Mouse (Mus musculus) hindbrain, embryonic 10.5 days (tissue): ENCODE results near the gene Foxi3. TPM values are rescaled to one million over a fixed set of nuclear protein-coding genes. Genes with fewer than 3 reads are reported as not detected.

Experiments
- DNase-seq: peaks from one replicate; pipeline ENCODE4 v3.0.0-alpha.2; 2017; ENCODE audit warnings: low spot score
- H3K27ac ChIP-seq: fragments of 300-500 bp; sonication (generic); 2 replicates; pipeline ENCODE4 v1.5.1; 2016; ENCODE audit warnings: mild to moderate bottlenecking, moderate library complexity
- H3K27me3 ChIP-seq: fragments of 300-500 bp; sonication (generic); 2 replicates; pipeline ENCODE4 v1.6.1; 2016; ENCODE audit warnings: mild to moderate bottlenecking; ENCODE audit not compliant: poor library complexity, insufficient read depth, severe bottlenecking
- H3K36me3 ChIP-seq: fragments of 300-500 bp; sonication (generic); 2 replicates; pipeline ENCODE4 v1.6.1; 2016; ENCODE audit warnings: mild to moderate bottlenecking, moderate library complexity
- H3K4me1 ChIP-seq: fragments of 300-500 bp; sonication (generic); replicated peaks from 2 replicates; pipeline ENCODE4 v1.6.1; 2016; ENCODE audit warnings: mild to moderate bottlenecking
- H3K4me3 ChIP-seq: fragments of 300-500 bp; sonication (generic); 2 replicates; pipeline ENCODE4 v1.5.1; 2016; ENCODE audit warnings: mild to moderate bottlenecking, moderate library complexity
- H3K9me3 ChIP-seq: fragments of 300-500 bp; sonication (generic); 2 replicates; pipeline ENCODE4 v1.6.1; 2016; ENCODE audit warnings: mild to moderate bottlenecking, moderate library complexity
- WGBS: fragments of 180-500 bp; shearing (Covaris S2); methylation state at CpG from one replicate; pipeline ENCODE4 v1.1.7; 2016; 5-methylcytosine and 5-hydroxymethylcytosine counted together
- polyA plus RNA-seq: library from polyadenylated mRNA; unstranded; fragments of >200 nt; fragmentation: Nextera tagmentation; extraction: Ambion mirVana; gene quantifications from 2 replicates; pipeline ENCODE4 v1.2.1, GENCODE M21; 2016

Foxi3 gene
- polyA plus RNA-seq, 1 experiment from 2014 or later, result not detected

DNA sequence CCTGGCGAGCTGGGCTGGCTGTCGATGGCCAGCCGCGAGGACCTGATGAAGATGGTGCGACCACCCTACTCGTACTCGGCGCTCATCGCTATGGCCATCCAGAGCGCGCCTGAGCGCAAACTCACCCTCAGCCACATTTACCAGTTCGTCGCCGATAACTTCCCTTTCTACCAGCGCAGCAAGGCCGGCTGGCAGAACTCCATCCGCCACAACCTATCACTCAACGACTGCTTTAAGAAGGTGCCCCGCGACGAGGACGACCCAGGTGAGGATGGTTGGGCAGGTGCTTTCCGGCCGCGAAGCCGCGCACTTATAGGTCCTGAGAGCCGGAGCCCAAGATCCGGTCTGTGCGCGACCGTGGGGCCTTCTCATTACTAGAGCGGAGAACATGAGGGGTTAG, 605 bp downstream of the Foxi3 start:
- peak; percentile 45 for DNase-seq
- H3K27me3 ChIP-seq, result peaks cover 94% of the 10 kb centered on the region
- H3K4me1 ChIP-seq, result peaks cover 13% of the 10 kb centered on the region
- no peak overlapping the region for H3K27ac ChIP-seq
- H3K4me3 ChIP-seq, result peak overlapping the region; percentile 61
- WGBS, result under 1% methylated on average over 34 of the region's 34 CpGs
- no peaks in the 10 kb centered on the region for H3K9me3 ChIP-seq
- H3K36me3 ChIP-seq, result no peaks in the 10 kb centered on the region

DNA sequence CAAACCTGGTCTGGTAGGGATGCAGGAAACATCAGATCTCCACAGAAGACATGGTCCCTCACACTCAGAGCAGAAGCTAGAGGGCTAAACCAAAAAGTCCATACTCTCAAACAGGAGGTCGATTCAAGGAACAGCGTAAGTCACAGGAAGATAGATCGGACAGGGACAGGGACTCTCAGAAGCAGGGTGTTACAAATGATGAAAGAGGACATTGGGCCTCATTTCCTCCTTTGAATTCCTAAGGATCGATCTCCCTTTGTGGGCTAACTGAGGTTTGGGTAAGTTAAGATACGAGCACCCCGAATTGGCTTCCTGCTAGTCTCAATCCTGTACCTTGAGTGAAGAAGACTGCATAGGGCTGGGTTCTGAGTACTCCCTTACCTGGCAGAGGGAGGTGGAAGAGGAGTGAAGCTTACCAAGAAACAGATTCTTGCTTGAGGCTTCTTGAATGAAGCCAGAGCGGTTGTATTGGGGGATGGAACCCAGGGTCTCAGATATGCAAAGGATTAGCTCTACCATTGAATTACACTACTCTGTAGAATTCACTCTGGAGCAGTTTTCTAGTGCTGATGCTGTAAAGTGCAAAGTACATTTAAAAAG, 1.1 kb downstream of the Foxi3 start:
- Histone ChIP-seq H3K36me3 (no peaks in the 10 kb centered on the region), H3K4me3 (peak overlapping the region; percentile 61; the same call in 1 of the 2 replicates), H3K9me3 (no peaks in the 10 kb centered on the region), H3K4me1 (peaks cover 13% of the 10 kb centered on the region), H3K27ac (no peak overlapping the region), H3K27me3 (peaks cover 92% of the 10 kb centered on the region)
- WGBS, result 9% methylated on average over 7 of the region's 7 CpGs
- no peak for DNase-seq

DNA sequence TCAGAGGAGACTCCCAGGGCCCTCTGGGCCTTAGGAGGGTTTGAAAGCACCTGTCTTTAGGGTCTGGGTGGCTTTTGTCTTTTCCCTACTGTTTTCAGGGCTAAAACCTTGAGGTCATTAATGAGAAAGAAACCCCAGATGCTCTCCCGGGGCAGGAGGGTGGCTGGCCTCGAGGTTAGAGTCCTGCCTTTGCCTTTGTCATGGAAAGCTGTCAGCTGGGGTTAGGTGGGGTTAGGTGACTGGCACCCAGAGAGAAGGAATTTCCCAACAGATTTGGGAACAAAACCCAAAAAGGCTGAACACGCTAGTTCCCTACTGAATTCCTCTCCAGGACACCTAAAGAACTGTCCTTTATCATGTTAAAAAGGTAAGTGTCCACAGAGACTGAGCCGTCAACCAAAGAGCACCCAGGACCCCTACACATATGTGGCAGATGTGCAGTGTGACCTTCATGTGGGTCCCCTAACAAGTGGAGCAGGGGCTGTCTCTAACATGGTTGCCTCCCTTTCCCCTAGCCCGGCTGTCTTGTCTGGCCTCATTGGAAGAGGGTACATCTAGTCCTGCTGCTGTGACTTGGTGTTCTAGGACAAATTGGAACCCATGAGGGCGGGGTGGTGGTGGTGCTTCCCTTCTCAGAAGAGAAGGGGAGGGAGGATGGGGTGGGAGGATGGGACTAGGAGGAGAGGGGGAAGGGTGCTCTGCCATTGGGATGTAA, 7.9 kb downstream of the Foxi3 start:
- Histone ChIP-seq H3K36me3 (no peaks in the 10 kb centered on the region), H3K4me3 (no peak overlapping the region), H3K27me3 (peaks cover 77% of the 10 kb centered on the region), H3K27ac (no peak overlapping the region), H3K9me3 (no peaks in the 10 kb centered on the region), H3K4me1 (peaks cover 28% of the 10 kb centered on the region)
- no peak for DNase-seq
- WGBS, result 21% methylated on average over 6 of the region's 6 CpGs

DNA sequence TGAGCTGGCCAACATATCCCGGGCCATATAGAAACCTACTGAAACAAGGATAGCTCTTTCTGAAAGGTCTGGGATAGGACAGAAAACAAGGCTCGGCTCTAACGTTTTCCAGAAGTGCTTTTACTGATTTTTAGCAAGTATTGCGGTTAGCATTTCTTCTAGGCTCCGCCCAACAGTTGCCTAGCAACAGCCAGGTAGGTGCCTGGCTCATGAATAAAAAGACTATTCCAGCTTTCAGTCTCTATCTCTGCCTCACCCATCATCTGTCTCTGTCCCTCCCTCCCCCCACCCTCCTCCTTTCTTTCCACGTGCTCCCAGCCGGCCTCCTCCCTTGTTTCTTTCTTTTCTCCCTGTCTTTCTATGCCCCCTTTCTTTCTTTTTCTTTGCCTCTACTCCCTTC, 9.4 kb downstream of the Foxi3 start:
- no peaks in the 10 kb centered on the region for H3K9me3 ChIP-seq
- no peak for DNase-seq
- 20% methylated on average over 7 of the region's 7 CpGs for WGBS
- H3K27ac ChIP-seq, result no peak overlapping the region
- H3K27me3 ChIP-seq, result peaks cover 67% of the 10 kb centered on the region
- no peaks in the 10 kb centered on the region for H3K36me3 ChIP-seq
- H3K4me3 ChIP-seq, result no peak overlapping the region
- H3K4me1 ChIP-seq, result peaks cover 28% of the 10 kb centered on the region

DNA sequence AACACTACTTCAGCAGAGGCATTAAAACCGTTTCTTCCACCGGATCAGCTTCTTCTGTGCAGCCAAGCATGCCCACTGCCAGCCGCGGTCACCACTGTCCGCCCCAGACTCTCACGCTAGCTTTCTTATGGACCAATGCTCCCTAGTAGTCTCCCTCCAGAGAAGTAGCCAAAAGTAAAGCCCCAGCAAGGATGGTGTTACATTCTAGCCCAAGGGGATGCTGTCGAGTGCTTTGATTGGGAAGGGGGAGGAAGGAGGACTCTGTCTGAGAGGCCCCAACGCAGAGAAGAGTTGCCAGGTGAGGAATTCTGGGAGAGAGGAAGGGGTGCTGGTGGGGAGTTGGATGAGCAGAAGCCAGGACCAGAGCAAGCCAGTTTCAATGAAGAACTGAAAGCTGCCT, 11.1 kb downstream of the Foxi3 start:
- peak; percentile 26 for DNase-seq
- peak overlapping the region; percentile 56 for H3K27ac ChIP-seq
- 2% methylated on average over 8 of the region's 8 CpGs for WGBS
- H3K36me3 ChIP-seq, result no peaks in the 10 kb centered on the region
- peaks cover 28% of the 10 kb centered on the region for H3K4me1 ChIP-seq
- peak overlapping the region; percentile 43 for H3K4me3 ChIP-seq
- H3K9me3 ChIP-seq, result no peaks in the 10 kb centered on the region
- peaks cover 58% of the 10 kb centered on the region for H3K27me3 ChIP-seq

DNA sequence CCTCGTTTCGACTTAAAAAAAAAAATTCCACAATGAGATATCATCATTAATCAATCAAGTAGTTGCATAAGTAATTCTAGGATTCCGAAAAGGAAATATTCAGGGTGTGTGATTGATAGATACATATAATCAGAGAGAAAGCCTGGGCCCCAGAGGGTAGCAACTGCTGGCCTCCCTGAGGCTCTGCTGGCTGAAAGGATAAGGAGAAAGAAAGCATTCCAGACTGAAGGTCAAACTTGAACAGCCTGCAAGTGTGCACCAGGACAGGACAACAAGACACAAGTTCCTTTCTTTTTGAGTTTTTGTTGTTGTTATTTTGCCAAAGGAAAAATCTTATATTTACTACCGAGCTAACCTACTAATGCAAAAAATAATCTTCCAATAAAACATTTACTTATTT, 12.0 kb downstream of the Foxi3 start:
- Histone ChIP-seq H3K4me1 (peaks cover 28% of the 10 kb centered on the region), H3K9me3 (no peaks in the 10 kb centered on the region), H3K27ac (no peak overlapping the region), H3K27me3 (peaks cover 49% of the 10 kb centered on the region), H3K4me3 (no peak overlapping the region), H3K36me3 (no peaks in the 10 kb centered on the region)
- WGBS, result 76% methylated on average over 4 of the region's 4 CpGs
- DNase-seq, result no peak

DNA sequence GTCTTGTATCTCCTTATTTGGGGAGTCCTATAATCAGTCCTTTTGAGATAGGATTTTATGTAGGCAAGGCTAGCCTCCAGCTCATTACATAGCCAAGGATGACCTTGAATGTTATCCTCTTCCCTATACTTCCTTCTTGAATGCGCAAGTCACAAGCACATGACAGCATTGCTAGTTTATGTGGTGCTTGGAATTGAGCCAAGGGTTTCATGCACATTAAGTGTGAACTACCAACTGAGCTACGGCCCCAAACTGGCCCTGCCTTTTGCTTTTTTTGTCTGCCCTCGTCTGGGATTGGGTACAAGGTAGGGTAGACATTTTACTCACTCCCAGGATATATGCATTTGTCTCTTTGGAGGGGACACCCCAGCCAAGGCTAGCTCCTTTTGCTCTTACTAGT, 16.7 kb downstream of the Foxi3 start:
- no peak for DNase-seq
- H3K27me3 ChIP-seq, result peaks cover 7% of the 10 kb centered on the region; the same call in 1 of the 2 replicates
- 84% methylated on average over 3 of the region's 3 CpGs for WGBS

DNA sequence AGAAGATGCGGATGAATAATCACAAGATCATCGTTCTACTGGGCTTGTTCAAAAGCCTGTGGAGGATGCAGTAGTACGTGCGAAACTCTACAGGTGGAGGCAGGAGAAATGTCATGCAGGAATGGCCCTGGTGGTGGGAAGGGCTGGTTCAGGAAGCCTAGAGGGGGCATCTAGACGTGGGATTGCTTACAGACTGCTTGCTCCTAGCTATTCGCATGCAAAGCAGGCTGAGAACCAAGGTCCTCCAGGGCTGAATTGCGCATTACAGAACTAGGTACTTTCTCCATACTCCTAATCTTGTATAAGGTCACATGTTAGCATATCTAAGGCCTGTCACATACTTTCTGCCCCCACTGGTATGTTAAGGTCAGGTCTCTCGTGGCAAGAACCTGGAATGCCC, 24.7 kb downstream of the Foxi3 start:
- Histone ChIP-seq H3K4me3 (no peak overlapping the region), H3K4me1 (no peaks in the 10 kb centered on the region), H3K36me3 (no peaks in the 10 kb centered on the region), H3K9me3 (no peaks in the 10 kb centered on the region), H3K27me3 (no peaks in the 10 kb centered on the region), H3K27ac (no peak overlapping the region)
- DNase-seq, result no peak
- WGBS, result 78% methylated on average over 8 of the region's 8 CpGs

More for the DNA sequence above, 16.7 kb downstream of the Foxi3 start:
- no peak overlapping the region for H3K4me3 ChIP-seq
- no peaks in the 10 kb centered on the region for H3K9me3 ChIP-seq
- H3K36me3 ChIP-seq, result no peaks in the 10 kb centered on the region
- peaks cover 11% of the 10 kb centered on the region for H3K4me1 ChIP-seq
- H3K27ac ChIP-seq, result no peak overlapping the region

DNA sequence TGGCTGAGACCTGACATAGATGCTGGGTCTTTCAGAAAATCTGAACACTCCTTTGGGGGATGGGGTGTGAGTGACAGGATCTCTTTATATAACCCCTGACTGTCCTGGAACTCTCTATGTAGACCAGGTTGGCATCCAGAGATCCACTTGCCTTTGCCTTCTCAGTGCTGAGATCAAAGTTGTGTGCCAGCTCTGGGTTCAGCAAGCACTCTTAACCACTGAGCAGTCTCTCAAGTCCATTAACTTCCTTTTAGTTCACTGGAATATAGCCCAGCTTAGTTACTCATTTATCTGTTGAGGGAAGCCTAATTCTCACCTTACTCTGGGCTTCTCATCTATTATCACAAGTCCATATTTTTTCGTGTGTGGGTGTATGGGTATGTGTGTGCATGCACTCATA, 26.1 kb downstream of the Foxi3 start:
- H3K27ac ChIP-seq, result no peak overlapping the region
- WGBS, result 76% methylated on average over 1 of the region's 1 CpGs
- DNase-seq, result no peak
- no peaks in the 10 kb centered on the region for H3K9me3 ChIP-seq
- no peak overlapping the region for H3K4me3 ChIP-seq
- H3K4me1 ChIP-seq, result 0 out of 2 replicates have a peak, but pooled peaks cover 4% of the 10 kb centered on the region
- H3K27me3 ChIP-seq, result no peaks in the 10 kb centered on the region
- H3K36me3 ChIP-seq, result no peaks in the 10 kb centered on the region

DNA sequence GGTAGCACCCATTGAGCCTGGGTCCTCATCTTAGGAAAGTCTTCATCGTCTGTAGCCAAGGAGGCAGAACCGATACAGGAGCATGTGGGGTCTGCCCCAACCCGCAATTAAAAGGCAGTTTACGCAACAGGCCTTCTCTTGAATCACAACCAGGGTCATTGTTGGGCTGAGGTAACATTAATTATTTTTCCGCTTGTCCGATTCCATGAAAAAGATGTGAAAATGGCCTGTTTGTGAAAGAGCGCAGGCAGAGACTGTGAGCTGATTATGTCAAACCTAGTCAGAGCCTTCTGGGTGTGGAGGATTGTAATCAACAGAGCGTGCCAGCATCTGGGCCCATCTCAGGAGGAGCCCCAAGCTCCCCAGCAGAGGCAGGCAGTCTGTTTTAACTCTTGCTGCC, 30.4 kb downstream of the Foxi3 start:
- DNase-seq, result no peak
- Histone ChIP-seq H3K27ac (no peak overlapping the region), H3K36me3 (no peaks in the 10 kb centered on the region), H3K4me3 (no peak overlapping the region), H3K4me1 (0 out of 2 replicates have a peak, but pooled peaks cover 4% of the 10 kb centered on the region), H3K27me3 (no peaks in the 10 kb centered on the region), H3K9me3 (no peaks in the 10 kb centered on the region)
- 61% methylated on average over 8 of the region's 8 CpGs for WGBS

DNA sequence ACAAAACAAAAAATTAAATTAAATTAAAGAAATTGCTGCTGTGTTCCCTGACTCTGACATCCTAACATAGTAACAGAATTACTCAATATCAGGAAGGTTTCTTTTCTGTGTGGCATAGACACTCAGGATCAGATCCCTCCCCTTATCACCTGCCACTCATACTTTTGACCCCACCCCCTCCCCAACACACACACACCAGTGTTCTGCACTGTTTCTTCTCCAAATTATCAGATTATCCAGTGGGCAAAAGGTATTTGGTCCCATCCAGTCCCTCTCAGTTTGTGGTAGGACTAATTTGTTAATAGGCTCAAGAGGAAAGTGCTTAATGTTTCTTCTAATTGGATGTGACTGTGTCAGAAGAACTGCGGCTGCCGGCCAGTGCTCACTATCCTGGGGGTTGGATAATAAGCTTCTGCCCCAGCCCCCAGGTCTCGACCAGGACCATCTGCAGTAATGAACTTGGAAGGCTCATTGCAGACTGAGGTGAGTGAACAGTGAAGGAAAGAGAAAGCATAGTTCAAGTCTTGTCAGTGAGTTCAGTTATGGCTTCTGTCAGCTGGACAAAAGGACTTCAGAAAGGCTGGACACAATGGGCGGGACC, 39.9 kb downstream of the Foxi3 start:
- no peak for DNase-seq
- no peak overlapping the region for H3K4me3 ChIP-seq
- WGBS, result 75% methylated on average over 4 of the region's 4 CpGs
- no peaks in the 10 kb centered on the region for H3K9me3 ChIP-seq
- H3K27ac ChIP-seq, result no peak overlapping the region
- no peaks in the 10 kb centered on the region for H3K27me3 ChIP-seq
- H3K4me1 ChIP-seq, result 0 out of 2 replicates have a peak, but pooled peaks cover 5% of the 10 kb centered on the region
- H3K36me3 ChIP-seq, result no peaks in the 10 kb centered on the region

DNA sequence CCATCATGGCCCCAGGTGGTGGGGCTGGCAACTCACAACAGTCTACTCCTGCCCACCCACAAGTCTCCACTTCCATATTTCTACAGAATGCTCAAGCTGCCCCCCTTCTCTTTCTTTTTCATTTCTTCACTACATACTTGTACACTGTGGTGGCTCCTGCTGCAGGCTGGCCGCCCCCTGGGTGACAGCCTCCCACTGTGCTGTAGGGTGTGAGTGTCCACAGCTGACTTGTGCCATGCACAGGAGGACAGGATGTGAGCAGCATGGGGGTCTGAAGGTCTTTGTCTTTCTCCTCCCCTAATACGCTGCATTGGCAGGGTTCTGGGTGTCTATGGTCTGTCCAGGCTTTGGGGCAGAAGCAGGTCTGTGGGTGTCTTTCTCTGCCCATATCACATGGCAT, 46.3 kb downstream of the Foxi3 start:
- WGBS, result 82% methylated on average over 2 of the region's 2 CpGs
- H3K4me3 ChIP-seq, result no peak overlapping the region
- H3K4me1 ChIP-seq, result no peaks in the 10 kb centered on the region
- no peaks in the 10 kb centered on the region for H3K9me3 ChIP-seq
- no peak overlapping the region for H3K27ac ChIP-seq
- H3K27me3 ChIP-seq, result no peaks in the 10 kb centered on the region
- DNase-seq, result no peak
- no peaks in the 10 kb centered on the region for H3K36me3 ChIP-seq

DNA sequence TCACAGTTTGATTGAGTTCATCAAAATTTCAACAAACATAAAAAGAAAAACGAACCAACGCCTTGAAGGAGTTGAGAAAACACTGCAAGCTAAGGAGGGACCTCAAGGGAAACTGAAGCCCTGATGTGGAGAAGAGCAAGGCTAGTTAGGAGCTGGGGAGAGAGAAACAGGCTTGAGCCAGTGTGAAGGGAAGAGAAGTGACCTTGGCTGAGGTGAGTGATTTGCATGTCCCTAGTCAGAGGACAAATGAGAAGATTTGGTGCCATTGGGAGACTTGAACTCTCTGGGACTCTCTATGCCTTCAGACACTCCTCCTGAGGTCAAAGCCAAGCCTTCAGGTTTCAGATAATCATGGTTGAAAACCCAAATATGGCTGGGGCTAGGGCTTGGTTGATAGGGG, 47.8 kb downstream of the Foxi3 start:
- WGBS, result 85% methylated on average over 2 of the region's 2 CpGs
- Histone ChIP-seq H3K4me3 (no peak overlapping the region), H3K27ac (no peak overlapping the region), H3K27me3 (no peaks in the 10 kb centered on the region), H3K4me1 (no peaks in the 10 kb centered on the region), H3K9me3 (no peaks in the 10 kb centered on the region), H3K36me3 (no peaks in the 10 kb centered on the region)
- no peak for DNase-seq
